Mouse (Mus musculus) hindbrain, postnatal 0 days (tissue): ENCODE measurements at regions not wholly inside any gene's neighbourhood (a gene's known extent, or its start where the extent isn't known, plus 50 kb on each side); places are given as distances from the start of the nearest gene placed in this dataset.
A peak's percentile ranks its signal among the peaks of the same experiment; 100 is the strongest.

Experiments used
- ATAC-seq: fragments of 200-750 bp; cut with Nextera tagmentation; 2 replicates; pipeline ENCODE4 v1.8.0; 2017; ENCODE audit warnings: mild to moderate bottlenecking, moderate TSS enrichment, moderate library complexity
- DNase-seq: peaks from one replicate; pipeline ENCODE4 v3.0.0-alpha.2; 2015; ENCODE audit warnings: low spot score
- H3K27ac ChIP-seq: fragments of 300-500 bp; sonication (generic); 2 replicates; pipeline ENCODE4 v1.5.1; 2014; ENCODE audit warnings: mild to moderate bottlenecking
- H3K27me3 ChIP-seq: fragments of 300-500 bp; sonication (generic); 2 replicates; pipeline ENCODE4 v1.6.1; 2014; ENCODE audit warnings: low read length, mixed read lengths; ENCODE audit not compliant: insufficient read depth
- H3K36me3 ChIP-seq: fragments of 300-500 bp; sonication (generic); 2 replicates; pipeline ENCODE4 v1.6.1; 2014; ENCODE audit warnings: low read length, mixed read lengths; ENCODE audit not compliant: insufficient read depth
- H3K4me1 ChIP-seq: fragments of 300-500 bp; sonication (generic); 2 replicates; pipeline ENCODE4 v1.6.1; 2014; ENCODE audit warnings: antibody characterized with exemption, low read length, mixed read lengths; ENCODE audit not compliant: insufficient read depth
- H3K4me2 ChIP-seq: fragments of 300-500 bp; sonication (generic); 2 replicates; pipeline ENCODE4 v1.6.1; 2014; ENCODE audit warnings: low read depth, mild to moderate bottlenecking, low read length, moderate library complexity, mixed read lengths
- H3K4me3 ChIP-seq: fragments of 300-500 bp; sonication (generic); 2 replicates; pipeline ENCODE4 v1.5.1; 2014; ENCODE audit warnings: low read length
- H3K9ac ChIP-seq: fragments of 300-500 bp; sonication (generic); replicated peaks from 2 replicates; pipeline ENCODE4 v1.6.1; 2014; ENCODE audit warnings: mild to moderate bottlenecking, low read length, moderate library complexity, mixed read lengths
- H3K9me3 ChIP-seq: fragments of 300-500 bp; sonication (generic); 2 replicates; pipeline ENCODE4 v1.6.1; 2016; ENCODE audit warnings: low read length, mixed read lengths
- CTCF ChIP-seq: IDR thresholded peaks from 2 replicates; pipeline ENCODE4 v1.5.1; 2016; ENCODE audit warnings: antibody characterized with exemption, control low read depth, low read depth
- WGBS: fragments of 180-500 bp; shearing (Covaris S2); extraction: QIAGEN DNeasy Blood & Tissue Kit; methylation state at CpG from one replicate; pipeline ENCODE4 v1.1.7; 2014; 5-methylcytosine and 5-hydroxymethylcytosine counted together

GRCm38 (mm10) chr9:102423919-102424671, 69.6 kb upstream of the Ephb1 start:
- peaks cover 2% of the 10 kb centered on the region for H3K4me1 ChIP-seq
- H3K9ac ChIP-seq: 0 out of 2 replicates have a peak overlapping the region, but pooled peaks have one; percentile 0
- no peaks in the 10 kb centered on the region for H3K27me3 ChIP-seq
- TF ChIP-seq CTCF: no peak
- no peak overlapping the region for H3K4me3 ChIP-seq
- H3K27ac ChIP-seq: peak overlapping the region; percentile 66
- no peaks in the 10 kb centered on the region for H3K9me3 ChIP-seq
- 7% methylated on average over 20 of the region's 20 CpGs for WGBS
- H3K36me3 ChIP-seq: no peaks in the 10 kb centered on the region
- peak overlapping the region; percentile 11; the same call in 1 of the 2 replicates for H3K4me2 ChIP-seq
- DNase-seq (peak; percentile 49), ATAC-seq (peak; percentile 64)

DNA sequence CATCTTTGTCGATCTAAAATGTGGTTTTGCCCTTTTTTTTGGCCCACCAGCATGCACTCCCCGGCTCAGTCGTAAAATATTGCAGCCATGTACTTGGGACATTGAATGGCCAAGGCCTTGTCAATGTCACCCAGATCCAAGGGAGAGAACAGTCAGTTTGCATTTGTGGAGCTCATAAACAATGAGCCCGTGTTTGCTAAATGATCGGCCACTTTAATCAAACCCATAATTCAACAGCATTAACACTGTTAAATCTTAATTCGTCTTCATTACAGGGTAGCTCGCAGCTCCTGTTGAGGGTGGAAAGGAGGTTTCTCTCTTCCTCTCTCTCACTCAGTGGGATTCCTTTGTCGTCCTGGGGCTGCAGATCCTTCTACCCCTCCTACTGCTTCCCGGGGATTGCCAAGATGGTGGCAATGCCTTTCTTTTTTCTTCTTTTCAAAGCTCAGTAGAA, 69.0 kb upstream of the Ephb1 start:
- DNase-seq (no peak), ATAC-seq (no peak)
- WGBS: 9% methylated on average over 9 of the region's 9 CpGs
- peak overlapping the region; percentile 11; the same call in 1 of the 2 replicates for H3K4me2 ChIP-seq
- H3K36me3 ChIP-seq: no peaks in the 10 kb centered on the region
- peak overlapping the region; percentile 66 for H3K27ac ChIP-seq
- H3K9me3 ChIP-seq: no peaks in the 10 kb centered on the region
- H3K9ac ChIP-seq: 0 out of 2 replicates have a peak overlapping the region, but pooled peaks have one; percentile 0
- peaks cover 2% of the 10 kb centered on the region for H3K4me1 ChIP-seq
- no peaks in the 10 kb centered on the region for H3K27me3 ChIP-seq
- no peak for TF ChIP-seq CTCF
- no peak overlapping the region for H3K4me3 ChIP-seq

GRCm38 (mm10) chr9:102421826-102422225, 67.3 kb upstream of the Ephb1 start:
- 78% methylated on average over 3 of the region's 3 CpGs for WGBS
- DNase-seq: no peak
- no peaks in the 10 kb centered on the region for H3K27me3 ChIP-seq
- H3K9me3 ChIP-seq: no peaks in the 10 kb centered on the region
- no peak overlapping the region for H3K27ac ChIP-seq
- H3K4me2 ChIP-seq: no peak overlapping the region
- no peaks in the 10 kb centered on the region for H3K36me3 ChIP-seq
- H3K9ac ChIP-seq: no peak overlapping the region
- no peak overlapping the region for H3K4me3 ChIP-seq
- peaks cover 2% of the 10 kb centered on the region for H3K4me1 ChIP-seq
- no peak for TF ChIP-seq CTCF
- no peak for ATAC-seq

DNA sequence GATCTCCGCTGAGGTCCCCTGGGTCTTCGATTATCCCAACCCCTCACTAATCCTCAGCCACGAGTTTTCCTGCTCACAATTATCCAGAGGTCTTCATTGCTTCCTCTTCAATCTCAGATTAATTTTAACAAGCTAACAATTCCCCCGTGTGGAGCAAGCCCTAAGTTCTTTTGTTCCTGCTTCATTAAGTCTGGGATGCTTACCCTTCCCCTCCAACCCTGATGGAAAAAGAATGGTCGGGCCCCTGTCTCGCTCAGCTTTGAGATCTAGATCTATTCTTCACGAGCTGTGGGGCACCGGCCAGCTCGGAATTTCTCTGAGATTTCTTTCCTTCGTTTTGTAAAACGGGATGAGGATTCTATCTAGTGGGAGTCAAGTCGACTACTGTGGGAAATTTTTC, 65.7 kb upstream of the Ephb1 start:
- no peak overlapping the region for H3K4me3 ChIP-seq
- peaks cover 2% of the 10 kb centered on the region for H3K4me1 ChIP-seq
- H3K9me3 ChIP-seq: no peaks in the 10 kb centered on the region
- ATAC-seq (no peak), DNase-seq (no peak)
- WGBS: 15% methylated on average over 12 of the region's 12 CpGs
- H3K27ac ChIP-seq: no peak overlapping the region
- no peak overlapping the region for H3K9ac ChIP-seq
- peak overlapping the region; percentile 11; the same call in 1 of the 2 replicates for H3K4me2 ChIP-seq
- no peaks in the 10 kb centered on the region for H3K27me3 ChIP-seq
- no peaks in the 10 kb centered on the region for H3K36me3 ChIP-seq
- TF ChIP-seq CTCF: no peak

- no peak overlapping the region for H3K27ac ChIP-seq
- H3K4me1 ChIP-seq: no peaks in the 10 kb centered on the region
- peak; percentile 18; the same call in 1 of the 2 replicates for TF ChIP-seq CTCF
- H3K4me2 ChIP-seq: no peak overlapping the region
- DNase-seq (no peak), ATAC-seq (no peak)
- H3K36me3 ChIP-seq: no peaks in the 10 kb centered on the region
- WGBS: 67% methylated on average over 2 of the region's 2 CpGs
- H3K27me3 ChIP-seq: no peaks in the 10 kb centered on the region
- H3K4me3 ChIP-seq: no peak overlapping the region
- no peak overlapping the region for H3K9ac ChIP-seq
- H3K9me3 ChIP-seq: no peaks in the 10 kb centered on the region
Observed at GRCm38 (mm10) chr9:102413631-102414030, 59.1 kb upstream of the Ephb1 start.

DNA sequence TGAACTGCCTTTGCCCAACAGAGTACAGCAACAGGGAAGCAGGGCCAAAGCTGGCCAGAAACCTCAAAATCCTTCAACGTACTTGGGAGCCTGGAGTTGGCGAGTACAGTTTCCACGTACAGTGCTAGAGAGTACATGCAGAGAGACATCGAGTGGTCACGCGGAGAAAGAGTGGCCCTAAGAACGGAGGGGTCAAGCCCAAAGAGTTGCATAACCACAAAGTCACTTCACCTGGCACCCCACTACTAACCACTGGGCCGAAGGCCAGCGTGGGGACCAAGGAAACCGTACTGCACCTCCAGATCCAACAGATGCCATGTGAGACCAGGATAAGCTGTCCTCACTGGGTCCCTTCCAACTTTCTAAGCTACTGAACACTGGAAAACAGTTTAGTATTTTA, 56.2 kb upstream of the Ephb1 start:
- no peak for ATAC-seq
- DNase-seq: no peak
- no peak overlapping the region for H3K4me3 ChIP-seq
- TF ChIP-seq CTCF: no peak
- H3K27ac ChIP-seq: no peak overlapping the region
- H3K27me3 ChIP-seq: no peaks in the 10 kb centered on the region
- 82% methylated on average over 10 of the region's 10 CpGs for WGBS
- no peaks in the 10 kb centered on the region for H3K4me1 ChIP-seq
- no peak overlapping the region for H3K4me2 ChIP-seq
- no peaks in the 10 kb centered on the region for H3K9me3 ChIP-seq
- H3K36me3 ChIP-seq: no peaks in the 10 kb centered on the region
- H3K9ac ChIP-seq: no peak overlapping the region

- Histone ChIP-seq H3K27me3 (no peaks in the 10 kb centered on the region), H3K36me3 (no peaks in the 10 kb centered on the region), H3K4me3 (no peak overlapping the region), H3K27ac (no peak overlapping the region), H3K4me2 (no peak overlapping the region), H3K9ac (no peak overlapping the region), H3K4me1 (peaks cover 4% of the 10 kb centered on the region; the same call in 1 of the 2 replicates), H3K9me3 (no peaks in the 10 kb centered on the region)
- no peak for TF ChIP-seq CTCF
- no peak for DNase-seq
- WGBS: 38% methylated on average over 8 of the region's 8 CpGs
- ATAC-seq: no peak
Observed at GRCm38 (mm10) chr9:102406017-102406416, 51.5 kb upstream of the Ephb1 start.
